Mouse (Mus musculus): ENCODE results near the gene Col6a5. TPM values are rescaled to one million over a fixed set of nuclear protein-coding genes. Genes with fewer than 3 reads are reported as not detected.

Gene Col6a5
- polyA plus RNA-seq, 1 experiment from 2014 or later, result 0.38 TPM

Other genes starting within 250 kb of the Col6a5 start
- 3.1 and 3.5 TPM in 2 replicates for gene Col6a6, start 132.5 kb downstream of the Col6a5 start, polyA plus RNA-seq (2015; fragmentation: Nextera tagmentation; extraction: Ambion mirVana)
- 0.20 and 0.32 TPM in 2 replicates for gene Col6a4, start 136.1 kb upstream of the Col6a5 start, polyA plus RNA-seq (2015; fragmentation: Nextera tagmentation; extraction: Ambion mirVana)
- gene Glyctk, start 197.5 kb upstream of the Col6a5 start, polyA plus RNA-seq (2015; fragmentation: Nextera tagmentation; extraction: Ambion mirVana), result 1.2 TPM in 2 replicates
- gene Wdr82, start 210.3 kb upstream of the Col6a5 start, polyA plus RNA-seq (2015; fragmentation: Nextera tagmentation; extraction: Ambion mirVana), result 17.6 and 18.2 TPM in 2 replicates
- 25.0 and 27.7 TPM in 2 replicates for gene Ppm1m, start 239.1 kb upstream of the Col6a5 start, polyA plus RNA-seq (2015; fragmentation: Nextera tagmentation; extraction: Ambion mirVana)
- 55.7 and 61.6 TPM in 2 replicates for gene Twf2, start 242.5 kb upstream of the Col6a5 start, polyA plus RNA-seq (2015; fragmentation: Nextera tagmentation; extraction: Ambion mirVana)